Mouse (Mus musculus) retina, adult 2 months (tissue): ENCODE data around the gene Mt4.
A peak's percentile ranks its signal among the peaks of the same experiment; 100 is the strongest.

Experiments
- DNase-seq: peaks from one replicate; pipeline ENCODE4 v3.0.0-alpha.2; 2012; ENCODE audit warnings: low read depth, low spot score

Mt4 gene

GRCm38 (mm10) chr8:94178857-94179712, 42.1 kb downstream of the Mt4 start, which contains the start of gene Mt1:
TSS of gene Mt1 (plus strand) at chr8:94179082.
- peak; percentile 60 for DNase-seq

GRCm38 (mm10) chr8:94179713-94180560, 42.9 kb downstream of the Mt4 start:
- DNase-seq, result no peak

DNA sequence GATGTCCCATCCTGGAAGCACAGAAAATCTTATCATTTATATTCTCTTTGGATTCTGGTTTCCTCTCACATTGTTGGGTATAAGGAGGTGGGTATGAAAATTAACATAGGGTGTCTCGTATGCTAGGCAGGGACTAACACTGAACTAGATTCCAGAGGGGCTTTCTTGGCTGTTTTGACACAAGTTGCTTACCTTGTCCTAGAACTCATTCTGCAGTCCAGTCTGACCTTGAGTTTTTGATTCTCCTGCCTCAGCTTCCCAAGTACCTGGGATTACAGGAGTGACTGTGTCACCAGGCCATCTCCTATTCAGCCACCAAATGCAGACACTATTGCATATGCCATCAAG, 43.5 kb downstream of the Mt4 start:
- DNase-seq, result no peak

DNA sequence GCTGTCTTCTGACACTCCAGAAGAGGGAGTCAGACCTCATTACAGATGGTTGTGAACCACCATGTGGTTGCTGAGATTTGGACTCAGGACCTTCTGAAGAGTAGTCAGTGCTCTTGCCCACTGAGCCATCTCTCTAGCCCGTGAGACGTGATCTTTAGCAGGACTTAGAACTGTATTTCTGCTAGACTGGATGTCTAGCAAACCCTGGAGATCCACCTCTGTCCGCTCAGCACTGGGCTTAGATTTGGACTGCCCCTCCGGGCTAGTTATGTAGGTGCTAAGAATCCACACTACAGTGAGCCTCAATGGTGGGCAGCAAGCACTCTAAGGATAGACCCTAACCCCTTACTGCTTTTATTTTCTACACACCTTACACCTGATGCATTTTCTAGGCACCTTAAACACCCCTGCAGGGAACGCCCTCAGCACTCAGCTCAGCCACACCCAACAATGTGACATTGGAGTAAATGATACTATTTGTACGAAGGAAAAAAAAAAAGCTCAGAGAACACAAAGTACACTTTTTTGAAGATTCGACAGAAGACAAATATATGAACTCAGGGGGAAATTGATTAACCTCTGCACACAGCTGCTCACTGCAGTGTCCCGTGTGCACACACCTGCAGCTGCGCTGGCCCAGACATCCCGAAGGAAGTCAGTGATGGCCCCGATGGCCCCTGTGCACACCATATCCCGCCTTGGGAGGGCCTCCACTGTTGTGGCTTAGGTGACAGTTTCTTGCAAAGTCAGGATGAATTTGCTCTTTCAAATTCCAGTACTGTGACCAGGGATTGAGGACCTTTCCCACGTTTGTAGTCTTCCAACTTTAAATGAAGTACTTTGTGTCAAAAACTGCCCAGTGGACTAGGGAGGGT, 45.3 kb downstream of the Mt4 start:
- no peak for DNase-seq

DNA sequence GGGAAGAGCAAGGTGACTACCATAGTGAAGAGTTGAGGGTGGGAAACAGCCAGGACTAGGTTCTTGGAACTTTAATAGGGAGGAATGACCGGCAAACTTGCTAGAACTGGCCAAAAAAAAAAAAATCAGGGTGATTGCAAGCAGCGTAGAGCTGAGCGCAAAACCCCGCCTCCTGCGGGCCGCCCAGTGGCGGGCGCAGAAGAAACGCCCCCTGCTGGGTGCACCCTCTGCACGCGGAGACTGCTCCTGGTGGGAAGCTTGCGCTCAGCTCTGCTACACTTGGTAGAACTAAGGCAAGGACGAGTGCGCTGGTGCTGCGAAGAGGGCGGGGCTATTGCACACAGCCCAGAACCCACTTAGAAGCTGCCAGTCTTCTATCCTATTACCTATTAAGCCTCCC, 46.1 kb downstream of the Mt4 start:
- no peak for DNase-seq

DNA sequence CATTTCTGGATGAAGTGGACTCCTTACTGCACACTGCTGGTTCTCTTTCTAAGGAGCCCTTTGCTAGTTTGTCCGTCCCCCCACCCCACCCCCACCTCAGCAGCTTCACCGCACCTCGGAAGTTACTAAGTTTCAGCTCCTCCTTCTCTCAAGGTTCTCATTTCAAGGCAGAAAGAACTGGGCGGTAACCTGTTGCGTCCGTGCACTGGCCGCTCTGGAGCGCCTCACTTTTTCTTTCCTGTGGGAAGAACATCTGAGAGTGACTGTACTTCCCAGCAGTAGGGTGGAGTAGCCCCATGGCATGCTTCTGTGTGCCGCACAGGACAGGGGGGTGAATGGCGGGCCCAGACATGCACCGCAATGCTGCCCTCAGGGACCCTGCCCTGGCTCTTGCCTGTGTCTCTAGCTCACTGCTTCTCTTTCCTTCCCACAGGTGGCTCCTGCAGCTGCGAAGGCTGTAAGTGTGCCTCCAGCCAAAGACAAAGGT, 47.4 kb downstream of the Mt4 start:
- no peak for DNase-seq

GRCm38 (mm10) chr8:94185791-94186190, 48.8 kb downstream of the Mt4 start:
- DNase-seq, result no peak

DNA sequence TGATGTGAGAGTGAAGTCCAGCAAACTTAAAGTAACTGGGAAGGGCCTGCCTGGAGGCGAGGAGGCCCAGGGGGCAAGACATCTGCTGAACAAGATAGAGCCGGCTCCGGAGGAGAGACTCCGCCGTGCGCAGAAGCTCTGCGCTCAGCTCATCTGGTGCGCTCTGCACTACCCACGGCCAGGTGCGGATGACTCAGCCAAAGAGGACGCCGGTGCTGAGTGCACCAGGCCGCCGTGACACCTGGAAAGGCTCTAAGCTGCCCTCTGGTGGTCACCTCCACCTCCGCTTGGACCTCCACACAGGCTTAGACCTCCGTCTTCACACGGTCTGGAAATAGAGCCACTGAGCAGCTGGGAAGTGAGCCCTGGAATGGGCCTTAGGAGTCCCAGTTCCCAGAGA, 49.5 kb downstream of the Mt4 start:
- no peak for DNase-seq

- no peak for DNase-seq
Observed at GRCm38 (mm10) chr8:94187290-94188002, 50.4 kb downstream of the Mt4 start.
